In the genomic region with DNA sequence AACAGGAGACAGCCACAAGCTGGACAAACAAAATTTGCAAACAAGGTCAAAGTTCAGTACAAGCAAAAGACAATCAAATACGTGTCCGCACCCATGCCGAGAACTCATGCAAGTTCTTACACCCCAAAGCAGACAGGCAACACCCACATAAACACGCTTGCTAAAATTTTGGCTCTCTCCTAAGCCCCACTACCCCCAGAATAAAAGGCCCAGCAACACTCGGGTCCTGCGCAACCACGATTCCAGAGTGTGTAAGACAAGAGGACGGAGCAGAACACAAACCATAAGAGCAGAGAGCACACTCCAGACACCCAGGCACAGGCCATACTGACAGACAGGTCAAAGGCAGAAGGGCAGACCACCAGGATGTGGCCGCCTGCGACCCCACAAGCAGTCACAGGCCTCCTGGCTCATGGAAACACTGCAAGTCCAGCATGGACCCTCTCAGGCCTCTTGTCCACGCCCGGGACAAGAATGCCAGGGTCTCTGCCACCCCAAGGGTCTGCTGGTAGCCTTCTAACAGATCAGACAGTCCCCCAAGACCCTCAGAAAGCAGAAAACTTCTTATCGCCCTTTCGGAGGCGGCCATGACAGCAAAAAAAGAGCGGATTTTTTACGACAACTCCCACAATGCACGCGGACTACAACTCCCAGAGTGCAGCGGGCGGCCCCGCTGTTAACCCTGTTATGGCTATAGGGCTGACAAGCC, we compare ENCODE assay signal across 8 mouse cellular contexts. TPM values are rescaled to one million over a fixed set of nuclear protein-coding genes. Genes with fewer than 3 reads are reported as not detected.
DNase-seq lines count a peak whose midpoint lies in the region; ATAC-seq lines count a peak whose summit lies in the region.

No protein-coding gene starts in this region.

- no peaks in the 10 kb centered on the region for H3K36me3 ChIP-seq in embryonic facial prominence, embryonic 14.5 days (ENCODE audit: control insufficient read depth, insufficient read depth, low read length)
- H3K36me3 ChIP-seq in kidney, embryonic 14.5 days (ENCODE audit: control insufficient read depth, insufficient read depth, low read length): no peaks in the 10 kb centered on the region
- peaks cover 2% of the 10 kb centered on the region; the same call in 1 of the 2 replicates for H3K36me3 ChIP-seq in limb, embryonic 15.5 days

- H3K9ac ChIP-seq in embryonic facial prominence, embryonic 14.5 days (ENCODE audit: low read depth, low read length): peak overlapping the region; percentile 97
- H3K9ac ChIP-seq in kidney, embryonic 14.5 days (ENCODE audit: low read depth, low read length): peak overlapping the region; percentile 82
- H3K9ac ChIP-seq in limb, embryonic 15.5 days: peak overlapping the region; percentile 84

- no peaks in the 10 kb centered on the region for H3K9me3 ChIP-seq in embryonic facial prominence, embryonic 14.5 days (ENCODE audit: control insufficient read depth, low read length)
- H3K9me3 ChIP-seq in kidney, embryonic 14.5 days (ENCODE audit: control insufficient read depth, low read length): no peaks in the 10 kb centered on the region
- no peaks in the 10 kb centered on the region for H3K9me3 ChIP-seq in limb, embryonic 15.5 days

- H3K4me1 ChIP-seq in embryonic facial prominence, embryonic 14.5 days (ENCODE audit: control insufficient read depth, insufficient read depth, low read length): peaks cover 9% of the 10 kb centered on the region
- peaks cover 10% of the 10 kb centered on the region for H3K4me1 ChIP-seq in kidney, embryonic 14.5 days (ENCODE audit: control insufficient read depth, insufficient read depth, low read length)
- peaks cover 12% of the 10 kb centered on the region; the same call in 1 of the 2 replicates for H3K4me1 ChIP-seq in limb, embryonic 15.5 days

- H3K4me3 ChIP-seq in embryonic facial prominence, embryonic 14.5 days (ENCODE audit: low read depth, low read length): peak overlapping the region; percentile 98
- H3K4me3 ChIP-seq in kidney, embryonic 14.5 days (ENCODE audit: low read length): peak overlapping the region; percentile 98
- H3K4me3 ChIP-seq in limb, embryonic 15.5 days: peak overlapping the region; percentile 63

- ATAC-seq in embryonic facial prominence, embryonic 14.5 days (ENCODE audit: low read depth): peak; percentile 98
- peak; percentile 97 for ATAC-seq in kidney, embryonic 14.5 days (ENCODE audit: low FRiP score, low TSS enrichment)
- peak; percentile 90 for ATAC-seq in limb, embryonic 15.5 days (ENCODE audit: insufficient number of reproducible peaks, low FRiP score, low TSS enrichment, low read depth)

- peak overlapping the region; percentile 93 for H3K4me2 ChIP-seq in embryonic facial prominence, embryonic 14.5 days (ENCODE audit: low read depth, low read length)
- H3K4me2 ChIP-seq in kidney, embryonic 14.5 days (replicated peaks; ENCODE audit: low read depth, low read length): peak overlapping the region; percentile 92
- H3K4me2 ChIP-seq in limb, embryonic 15.5 days: peak overlapping the region; percentile 58

- H3K27ac ChIP-seq in embryonic facial prominence, embryonic 14.5 days (replicated peaks; ENCODE audit: low read depth, low read length): peak overlapping the region; percentile 33; the same call in 1 of the 2 replicates
- H3K27ac ChIP-seq in kidney, embryonic 14.5 days (ENCODE audit: low read depth, low read length): no peak overlapping the region
- H3K27ac ChIP-seq in limb, embryonic 15.5 days: peak overlapping the region; percentile 22; the same call in 1 of the 2 replicates

- peaks cover 7% of the 10 kb centered on the region; the same call in 1 of the 2 replicates for H3K27me3 ChIP-seq in embryonic facial prominence, embryonic 14.5 days (replicated peaks; ENCODE audit: control insufficient read depth, insufficient read depth, low read length)
- peaks cover under 1% of the 10 kb centered on the region; the same call in 1 of the 2 replicates for H3K27me3 ChIP-seq in kidney, embryonic 14.5 days (ENCODE audit: control insufficient read depth, insufficient read depth, low read length)
- H3K27me3 ChIP-seq in limb, embryonic 15.5 days: peaks cover 3% of the 10 kb centered on the region; the same call in 1 of the 2 replicates

- under 1% methylated on average over 22 of the region's 22 CpGs for WGBS in embryonic facial prominence, embryonic 14.5 days
- under 1% methylated on average over 22 of the region's 22 CpGs for WGBS in kidney, embryonic 14.5 days
- WGBS in limb, embryonic 15.5 days: 2% methylated on average over 22 of the region's 22 CpGs

- DNase-seq in 3T3-L1 (ENCODE audit: low read depth, low spot score): peak; percentile 89
- DNase-seq in adrenal gland, postnatal 4 days (ENCODE audit: low spot score in 2 of 2): peak; percentile 57 to 73
- DNase-seq in embryonic facial prominence, embryonic 14.5 days (ENCODE audit: low spot score): peak; percentile 95
- DNase-seq in heart, adult 9 months (ENCODE audit: low spot score in 2 of 2): peak; percentile 73 to 86
- peak; percentile 49 to 73 for DNase-seq in monocyte, adult 2 months (ENCODE audit: low read depth in 1 of 2, low spot score in 2 of 2)
- DNase-seq in spleen, postnatal 36 days (ENCODE audit: low spot score in 2 of 2): peak; percentile 82 to 83

RNA-seq across cellular contexts. Expression of a gene that starts 20.7 kb away (rescaled TPM):
- total RNA-seq in adrenal gland, postnatal 4 days (2021): 10 to 100 TPM; 87.0 to 95.3 TPM
- 104 and 114 TPM in 2 replicates for polyA plus RNA-seq in embryonic facial prominence, embryonic 14.5 days (2014; fragmentation: Nextera tagmentation; extraction: Ambion mirVana)
- polyA plus RNA-seq in kidney, embryonic 14.5 days (2014; fragmentation: Nextera tagmentation; extraction: Ambion mirVana): 124 and 136 TPM in 2 replicates
- polyA plus RNA-seq in limb, embryonic 15.5 days (2015; fragmentation: Nextera tagmentation; extraction: Ambion mirVana): 116 and 134 TPM in 2 replicates
